Mouse (Mus musculus) WW6 (cell line): ENCODE results near the gene Hus1b.

ENCODE experiments used
- DNase-seq: peaks from one replicate; pipeline ENCODE4 v3.0.0-alpha.2; 2013; ENCODE audit warnings: low read depth, low spot score

The Hus1b gene

GRCm38 (mm10) chr13:30949181-30949580 is 1.6 kb upstream of the Hus1b start:
- DNase-seq: no peak

- DNase-seq: no peak
These were observed 430 bp downstream of the Hus1b start for GRCm38 (mm10) chr13:30947129-30947528.

- no peak for DNase-seq
These were observed 1.8 kb downstream of the Hus1b start for GRCm38 (mm10) chr13:30945788-30946187.

GRCm38 (mm10) chr13:30932972-30933371 is 14.6 kb downstream of the Hus1b start:
- no peak for DNase-seq

GRCm38 (mm10) chr13:30931613-30932012 is 15.9 kb downstream of the Hus1b start:
- DNase-seq: no peak

GRCm38 (mm10) chr13:30929119-30929518 is 18.4 kb downstream of the Hus1b start:
- no peak for DNase-seq

GRCm38 (mm10) chr13:30924269-30924668 is 23.3 kb downstream of the Hus1b start:
- DNase-seq: no peak

GRCm38 (mm10) chr13:30921914-30922313 is 25.6 kb downstream of the Hus1b start:
- no peak for DNase-seq

- DNase-seq: no peak
These were observed 33.8 kb downstream of the Hus1b start for GRCm38 (mm10) chr13:30913757-30914156.

- no peak for DNase-seq
These were observed 34.5 kb downstream of the Hus1b start for GRCm38 (mm10) chr13:30913028-30913427.

- DNase-seq: no peak
These were observed 35.5 kb downstream of the Hus1b start for GRCm38 (mm10) chr13:30911931-30912625.

GRCm38 (mm10) chr13:30910889-30911288 is 36.7 kb downstream of the Hus1b start:
- DNase-seq: no peak

GRCm38 (mm10) chr13:30902286-30902685 is 45.3 kb downstream of the Hus1b start:
- no peak for DNase-seq

- DNase-seq: no peak
These were observed 46.0 kb downstream of the Hus1b start for GRCm38 (mm10) chr13:30901387-30902041.
